Mouse (Mus musculus) spleen, adult 2 months (tissue): ENCODE measurements around the gene 6430548M08Rik.

Source experiments
- CTCF ChIP-seq: fragments of 200-500 bp; IDR thresholded peaks from 2 replicates; pipeline ENCODE4 v1.5.1; 2011; ENCODE audit warnings: mild to moderate bottlenecking, inconsistent platforms; ENCODE audit not compliant: insufficient read depth, insufficient read length, insufficient replicate concordance; ENCODE audit errors: extremely low read depth
- POLR2A ChIP-seq: fragments of 200-500 bp; IDR thresholded peaks from 2 replicates; pipeline ENCODE4 v1.6.1; 2011; ENCODE audit warnings: low read depth, low read length, inconsistent platforms

- TF ChIP-seq CTCF (no peak), POLR2A (no peak)
Observed at GRCm38 (mm10) chr8:120213229-120213628, 99.3 kb downstream of the 6430548M08Rik start.
